Mouse (Mus musculus) hindbrain, embryonic 14.5 days (tissue): ENCODE measurements around the gene Gramd4. TPM values are rescaled to one million over a fixed set of nuclear protein-coding genes. Genes with fewer than 3 reads are reported as not detected.
"Not testable (repeated sequence)": the region's sequence is repeated elsewhere in the genome, so short reads cannot be mapped to it uniquely, and the experiment has no call there.

Experiments used
- ATAC-seq: fragments of 200-750 bp; cut with Nextera tagmentation; 2 replicates; pipeline ENCODE4 v1.8.0; 2017; ENCODE audit warnings: moderate number of reproducible peaks, mild to moderate bottlenecking, moderate TSS enrichment, moderate library complexity; ENCODE audit not compliant: low FRiP score
- DNase-seq: peaks from one replicate; pipeline ENCODE4 v3.0.0-alpha.2; 2015; ENCODE audit warnings: low spot score
- H3K27ac ChIP-seq: fragments of 300-500 bp; sonication (generic); 2 replicates; pipeline ENCODE4 v1.5.1; 2014; ENCODE audit warnings: mild to moderate bottlenecking, moderate library complexity
- H3K27me3 ChIP-seq: fragments of 300-500 bp; sonication (generic); 2 replicates; pipeline ENCODE4 v1.6.1; 2014; ENCODE audit warnings: mild to moderate bottlenecking, low read length, mixed read lengths; ENCODE audit not compliant: control insufficient read depth, insufficient read depth
- H3K36me3 ChIP-seq: fragments of 300-500 bp; sonication (generic); replicated peaks from 2 replicates; pipeline ENCODE4 v1.6.1; 2014; ENCODE audit not compliant: control insufficient read depth, insufficient read depth
- H3K4me1 ChIP-seq: fragments of 300-500 bp; sonication (generic); replicated peaks from 2 replicates; pipeline ENCODE4 v1.6.1; 2014; ENCODE audit warnings: antibody characterized with exemption, low read length, mixed read lengths; ENCODE audit not compliant: control insufficient read depth, insufficient read depth
- H3K4me2 ChIP-seq: fragments of 300-500 bp; sonication (generic); replicated peaks from 2 replicates; pipeline ENCODE4 v1.6.1; 2014; ENCODE audit warnings: mild to moderate bottlenecking, moderate library complexity
- H3K4me3 ChIP-seq: fragments of 300-500 bp; sonication (generic); replicated peaks from 2 replicates; pipeline ENCODE4 v1.5.1; 2014; ENCODE audit warnings: mild to moderate bottlenecking, low read length
- H3K9ac ChIP-seq: fragments of 300-500 bp; sonication (generic); 2 replicates; pipeline ENCODE4 v1.6.1; 2014
- H3K9me3 ChIP-seq: fragments of 300-500 bp; sonication (generic); 2 replicates; pipeline ENCODE4 v1.6.1; 2016; ENCODE audit warnings: low read length; ENCODE audit not compliant: control insufficient read depth
- WGBS: fragments of 180-500 bp; shearing (Covaris S2); extraction: QIAGEN DNeasy Blood & Tissue Kit; methylation state at CpG from one replicate; pipeline ENCODE4 v1.1.7; 2014; 5-methylcytosine and 5-hydroxymethylcytosine counted together
- polyA plus RNA-seq: library from polyadenylated mRNA; unstranded; fragments of >200 nt; fragmentation: Nextera tagmentation; extraction: Ambion mirVana; gene quantifications from 2 replicates; pipeline ENCODE4 v1.2.1, GENCODE M21; 2014

The Gramd4 gene
- polyA plus RNA-seq, 1 experiment from 2014 or later, result 24.9 TPM

GRCm38 (mm10) chr15:86090578-86090977, 33.1 kb downstream of the Gramd4 start:
- Histone ChIP-seq H3K9ac (no peak overlapping the region), H3K36me3 (peaks cover 18% of the 10 kb centered on the region), H3K27me3 (no peaks in the 10 kb centered on the region), H3K9me3 (no peaks in the 10 kb centered on the region), H3K4me3 (no peak overlapping the region), H3K4me2 (no peak overlapping the region), H3K27ac (no peak overlapping the region), H3K4me1 (peaks cover 52% of the 10 kb centered on the region)
- no peak for DNase-seq
- no peak for ATAC-seq
- 83% methylated on average over 8 of the region's 8 CpGs for WGBS

- WGBS, result 88% methylated on average over 23 of the region's 23 CpGs
- Histone ChIP-seq H3K4me1 (peaks cover 45% of the 10 kb centered on the region), H3K27ac (no peak overlapping the region), H3K27me3 (no peaks in the 10 kb centered on the region), H3K4me2 (no peak overlapping the region), H3K9ac (no peak overlapping the region), H3K36me3 (peaks cover 21% of the 10 kb centered on the region), H3K9me3 (no peaks in the 10 kb centered on the region), H3K4me3 (no peak overlapping the region)
- DNase-seq (no peak), ATAC-seq (no peak)
These were observed 33.9 kb downstream of the Gramd4 start for GRCm38 (mm10) chr15:86091201-86091997.

GRCm38 (mm10) chr15:86091998-86092670, 34.6 kb downstream of the Gramd4 start:
- no peak overlapping the region for H3K27ac ChIP-seq

GRCm38 (mm10) chr15:86093236-86093635, 35.7 kb downstream of the Gramd4 start:
- ATAC-seq, result no peak
- H3K4me1 ChIP-seq, result peaks cover 27% of the 10 kb centered on the region
- H3K27ac ChIP-seq, result no peak overlapping the region
- H3K9ac ChIP-seq, result no peak overlapping the region
- no peak for DNase-seq
- H3K9me3 ChIP-seq, result no peaks in the 10 kb centered on the region
- no peak overlapping the region for H3K4me3 ChIP-seq
- peaks cover 21% of the 10 kb centered on the region for H3K36me3 ChIP-seq
- 100% methylated on average over 1 of the region's 1 CpGs for WGBS
- no peak overlapping the region for H3K4me2 ChIP-seq
- H3K27me3 ChIP-seq, result no peaks in the 10 kb centered on the region

More at GRCm38 (mm10) chr15:86091998-86092670, 34.6 kb downstream of the Gramd4 start:
- H3K4me3 ChIP-seq, result no peak overlapping the region
- DNase-seq (no peak), ATAC-seq (no peak)
- H3K9me3 ChIP-seq, result no peaks in the 10 kb centered on the region
- peaks cover 21% of the 10 kb centered on the region for H3K36me3 ChIP-seq
- H3K4me2 ChIP-seq, result no peak overlapping the region
- WGBS, result 78% methylated on average over 12 of the region's 12 CpGs
- H3K4me1 ChIP-seq, result peaks cover 38% of the 10 kb centered on the region
- H3K9ac ChIP-seq, result no peak overlapping the region
- H3K27me3 ChIP-seq, result no peaks in the 10 kb centered on the region

- Histone ChIP-seq H3K9ac (no peak overlapping the region), H3K27me3 (no peaks in the 10 kb centered on the region)
- 77% methylated on average over 10 of the region's 10 CpGs for WGBS
These were observed 37.0 kb downstream of the Gramd4 start for GRCm38 (mm10) chr15:86094324-86095121.

GRCm38 (mm10) chr15:86095722-86096603, 38.5 kb downstream of the Gramd4 start:
- WGBS, result 96% methylated on average over 17 of the region's 17 CpGs
- Histone ChIP-seq H3K4me2 (no peak overlapping the region), H3K36me3 (peaks cover 27% of the 10 kb centered on the region), H3K9me3 (no peaks in the 10 kb centered on the region), H3K4me1 (0 out of 2 replicates have a peak, but pooled peaks cover 4% of the 10 kb centered on the region), H3K9ac (no peak overlapping the region), H3K4me3 (no peak overlapping the region), H3K27me3 (no peaks in the 10 kb centered on the region), H3K27ac (no peak overlapping the region)
- no peak for DNase-seq
- no peak for ATAC-seq

More at GRCm38 (mm10) chr15:86094324-86095121, 37.0 kb downstream of the Gramd4 start:
- H3K27ac ChIP-seq, result no peak overlapping the region
- DNase-seq (no peak), ATAC-seq (no peak)
- no peaks in the 10 kb centered on the region for H3K9me3 ChIP-seq
- no peak overlapping the region for H3K4me2 ChIP-seq
- no peak overlapping the region for H3K4me3 ChIP-seq
- H3K36me3 ChIP-seq, result peaks cover 21% of the 10 kb centered on the region
- peaks cover 16% of the 10 kb centered on the region for H3K4me1 ChIP-seq

GRCm38 (mm10) chr15:86096604-86097020, 39.1 kb downstream of the Gramd4 start:
- 97% methylated on average over 5 of the region's 5 CpGs for WGBS
- not testable (repeated sequence) for ATAC-seq, H3K27ac ChIP-seq

GRCm38 (mm10) chr15:86097871-86098270, 40.4 kb downstream of the Gramd4 start:
- H3K4me2 ChIP-seq, result no peak overlapping the region
- H3K36me3 ChIP-seq, result peaks cover 32% of the 10 kb centered on the region
- DNase-seq (no peak), ATAC-seq (no peak)
- H3K27ac ChIP-seq, result no peak overlapping the region
- no peak overlapping the region for H3K9ac ChIP-seq
- 46% methylated on average over 2 of the region's 2 CpGs for WGBS
- H3K4me3 ChIP-seq, result no peak overlapping the region
- H3K9me3 ChIP-seq, result no peaks in the 10 kb centered on the region
- H3K4me1 ChIP-seq, result no peaks in the 10 kb centered on the region
- no peaks in the 10 kb centered on the region for H3K27me3 ChIP-seq

More at GRCm38 (mm10) chr15:86096604-86097020, 39.1 kb downstream of the Gramd4 start:
- not testable (repeated sequence) for DNase-seq, H3K4me1 ChIP-seq, H3K27me3 ChIP-seq, H3K4me3 ChIP-seq, H3K9me3 ChIP-seq, H3K4me2 ChIP-seq, H3K9ac ChIP-seq
- H3K36me3 ChIP-seq, result peaks cover 33% of the 10 kb centered on the region
